Mouse (Mus musculus): ENCODE measurements at regions not wholly inside any gene's neighbourhood (a gene's known extent, or its start where the extent isn't known, plus 50 kb on each side); places are given as distances from the start of the nearest gene placed in this dataset.
A peak's percentile ranks its signal among the peaks of the same experiment; 100 is the strongest.

DNA sequence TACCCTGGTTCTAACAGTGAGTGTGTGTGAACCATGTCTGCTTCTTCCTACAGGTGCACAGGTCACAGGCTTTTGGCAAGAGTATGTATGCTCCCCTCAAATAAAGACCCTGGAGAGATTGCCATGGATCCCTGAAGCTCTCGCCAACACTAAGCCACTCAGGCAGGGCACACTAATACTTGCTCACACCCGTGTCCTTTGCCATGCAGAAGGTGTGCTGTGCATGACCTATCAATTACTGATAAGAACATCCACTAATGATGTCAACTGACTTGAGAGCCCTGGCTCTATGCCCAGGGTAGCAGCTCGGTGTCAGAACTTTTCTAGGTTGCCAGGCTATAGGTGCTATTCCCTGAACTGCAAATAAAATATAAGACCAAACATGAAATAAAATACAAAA, 229.1 kb upstream of the Irx4 start:
- no peak overlapping the region for H3K4me2 ChIP-seq (ENCODE audit: low read depth, low read length)
- peaks cover 3% of the 10 kb centered on the region; the same call in 1 of the 2 replicates for H3K27me3 ChIP-seq (replicated peaks; ENCODE audit: control insufficient read depth, insufficient read depth, low read length)
- DNase-seq (ENCODE audit: low spot score) (no peak), ATAC-seq (ENCODE audit: low read depth) (no peak)
- 68% methylated on average over 3 of the region's 3 CpGs for WGBS
- H3K4me3 ChIP-seq (ENCODE audit: low read depth, low read length): no peak overlapping the region
- no peaks in the 10 kb centered on the region for H3K9me3 ChIP-seq (ENCODE audit: control insufficient read depth, low read length)
- no peak overlapping the region for H3K27ac ChIP-seq (replicated peaks; ENCODE audit: low read depth, low read length)
- H3K4me1 ChIP-seq (ENCODE audit: control insufficient read depth, insufficient read depth, low read length): no peaks in the 10 kb centered on the region
- no peaks in the 10 kb centered on the region for H3K36me3 ChIP-seq (ENCODE audit: control insufficient read depth, insufficient read depth, low read length)
- no peak overlapping the region for H3K9ac ChIP-seq (ENCODE audit: low read depth, low read length)

DNA sequence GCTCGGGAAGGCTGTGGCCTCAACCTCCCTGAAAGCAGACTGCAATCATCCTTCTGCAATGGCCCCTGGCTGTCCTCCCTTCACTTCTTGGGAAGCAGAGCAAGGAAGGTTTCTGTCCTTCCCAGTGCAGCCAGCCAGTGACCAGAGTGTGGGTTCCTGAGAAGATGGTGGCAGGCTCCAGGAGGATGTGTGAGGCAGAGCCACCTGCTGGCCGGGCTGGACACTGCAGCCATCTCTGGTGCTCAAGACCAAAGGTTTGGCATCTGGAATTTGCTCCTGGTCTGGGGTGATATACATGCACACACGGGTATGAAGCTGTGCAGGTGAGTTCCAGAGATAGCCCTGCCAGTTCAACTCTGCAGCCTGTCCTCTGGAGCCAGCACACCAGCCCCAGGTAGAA, 227.2 kb upstream of the Irx4 start:
- H3K27ac ChIP-seq (replicated peaks; ENCODE audit: low read depth, low read length): no peak overlapping the region
- peaks cover 3% of the 10 kb centered on the region; the same call in 1 of the 2 replicates for H3K27me3 ChIP-seq (replicated peaks; ENCODE audit: control insufficient read depth, insufficient read depth, low read length)
- DNase-seq (ENCODE audit: low spot score): peak; percentile 41
- no peak overlapping the region for H3K4me3 ChIP-seq (ENCODE audit: low read depth, low read length)
- H3K9me3 ChIP-seq (ENCODE audit: control insufficient read depth, low read length): no peaks in the 10 kb centered on the region
- no peak overlapping the region for H3K9ac ChIP-seq (ENCODE audit: low read depth, low read length)
- no peaks in the 10 kb centered on the region for H3K36me3 ChIP-seq (ENCODE audit: control insufficient read depth, insufficient read depth, low read length)
- H3K4me1 ChIP-seq (ENCODE audit: control insufficient read depth, insufficient read depth, low read length): no peaks in the 10 kb centered on the region
- 24% methylated on average over 3 of the region's 3 CpGs for WGBS
- no peak for ATAC-seq (ENCODE audit: low read depth)
- no peak overlapping the region for H3K4me2 ChIP-seq (ENCODE audit: low read depth, low read length)

DNA sequence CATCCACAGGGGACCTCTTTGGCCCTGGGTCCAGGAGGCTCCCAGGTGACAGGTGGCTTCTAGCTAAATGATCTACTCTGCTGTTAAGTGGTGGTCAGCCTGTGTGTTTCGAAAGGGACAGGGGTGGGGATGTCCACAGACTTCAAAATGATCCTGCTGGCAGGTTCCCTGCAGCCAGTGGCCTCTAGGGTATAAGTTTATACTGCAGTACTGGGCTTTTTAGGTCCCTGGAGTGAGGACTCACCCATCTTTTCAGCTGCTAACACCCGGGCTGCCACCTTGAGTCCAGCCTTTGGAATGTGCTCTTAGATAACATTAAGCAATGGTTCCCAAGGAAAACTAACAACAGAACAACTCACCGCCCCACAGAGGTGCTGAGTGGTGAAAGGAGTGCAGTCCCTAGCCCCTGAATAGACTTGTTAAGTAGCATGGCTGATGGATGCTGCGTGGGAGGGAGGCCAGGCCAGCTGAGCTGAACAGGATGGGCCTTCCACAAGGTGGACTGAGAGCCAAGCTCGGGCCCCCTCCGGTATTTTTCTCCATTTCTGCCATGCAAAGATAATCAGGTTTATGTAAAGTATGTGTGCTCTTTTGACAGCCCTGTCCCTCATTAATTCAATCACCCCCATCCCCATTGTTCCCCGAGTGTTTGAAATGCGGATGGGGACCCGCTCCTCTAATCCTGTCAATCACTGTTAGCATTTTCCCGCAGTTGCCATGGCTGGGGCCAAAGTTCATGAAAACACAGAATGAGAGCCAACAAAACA, 226.0 kb upstream of the Irx4 start:
- Histone ChIP-seq H3K9me3 (ENCODE audit: control insufficient read depth, low read length) (no peaks in the 10 kb centered on the region), H3K9ac (ENCODE audit: low read depth, low read length) (no peak overlapping the region), H3K4me3 (ENCODE audit: low read depth, low read length) (no peak overlapping the region), H3K36me3 (ENCODE audit: control insufficient read depth, insufficient read depth, low read length) (no peaks in the 10 kb centered on the region), H3K4me1 (ENCODE audit: control insufficient read depth, insufficient read depth, low read length) (no peaks in the 10 kb centered on the region), H3K27me3 (replicated peaks; ENCODE audit: control insufficient read depth, insufficient read depth, low read length) (peaks cover 3% of the 10 kb centered on the region; the same call in 1 of the 2 replicates), H3K4me2 (ENCODE audit: low read depth, low read length) (no peak overlapping the region), H3K27ac (replicated peaks; ENCODE audit: low read depth, low read length) (no peak overlapping the region)
- ATAC-seq (ENCODE audit: low read depth) (no peak), DNase-seq (ENCODE audit: low spot score) (no peak)
- 24% methylated on average over 10 of the region's 10 CpGs for WGBS

DNA sequence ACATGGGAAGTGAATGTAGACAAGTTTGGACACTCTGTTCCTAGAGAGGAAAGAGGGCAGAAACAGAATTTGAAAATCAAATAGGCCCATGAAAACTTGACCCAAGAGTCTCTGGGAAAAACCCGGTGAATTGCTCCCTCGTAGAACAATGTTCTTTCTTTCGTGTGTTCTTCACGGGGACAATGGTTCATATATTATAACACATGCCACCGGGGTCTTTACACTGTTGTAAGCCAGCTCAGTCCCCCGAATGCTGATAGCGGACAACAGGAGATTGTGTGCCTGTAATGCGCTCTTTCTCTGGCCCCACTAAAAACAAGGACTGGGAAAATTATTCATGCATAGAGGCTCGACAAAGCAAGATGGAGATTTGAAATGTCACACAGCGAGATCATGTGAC, 225.4 kb upstream of the Irx4 start:
- no peak overlapping the region for H3K27ac ChIP-seq (replicated peaks; ENCODE audit: low read depth, low read length)
- H3K27me3 ChIP-seq (replicated peaks; ENCODE audit: control insufficient read depth, insufficient read depth, low read length): peaks cover 3% of the 10 kb centered on the region; the same call in 1 of the 2 replicates
- ATAC-seq (ENCODE audit: low read depth) (no peak), DNase-seq (ENCODE audit: low spot score) (no peak)
- no peaks in the 10 kb centered on the region for H3K9me3 ChIP-seq (ENCODE audit: control insufficient read depth, low read length)
- no peaks in the 10 kb centered on the region for H3K4me1 ChIP-seq (ENCODE audit: control insufficient read depth, insufficient read depth, low read length)
- no peak overlapping the region for H3K9ac ChIP-seq (ENCODE audit: low read depth, low read length)
- no peak overlapping the region for H3K4me2 ChIP-seq (ENCODE audit: low read depth, low read length)
- WGBS: 66% methylated on average over 10 of the region's 10 CpGs
- H3K36me3 ChIP-seq (ENCODE audit: control insufficient read depth, insufficient read depth, low read length): no peaks in the 10 kb centered on the region
- no peak overlapping the region for H3K4me3 ChIP-seq (ENCODE audit: low read depth, low read length)

DNA sequence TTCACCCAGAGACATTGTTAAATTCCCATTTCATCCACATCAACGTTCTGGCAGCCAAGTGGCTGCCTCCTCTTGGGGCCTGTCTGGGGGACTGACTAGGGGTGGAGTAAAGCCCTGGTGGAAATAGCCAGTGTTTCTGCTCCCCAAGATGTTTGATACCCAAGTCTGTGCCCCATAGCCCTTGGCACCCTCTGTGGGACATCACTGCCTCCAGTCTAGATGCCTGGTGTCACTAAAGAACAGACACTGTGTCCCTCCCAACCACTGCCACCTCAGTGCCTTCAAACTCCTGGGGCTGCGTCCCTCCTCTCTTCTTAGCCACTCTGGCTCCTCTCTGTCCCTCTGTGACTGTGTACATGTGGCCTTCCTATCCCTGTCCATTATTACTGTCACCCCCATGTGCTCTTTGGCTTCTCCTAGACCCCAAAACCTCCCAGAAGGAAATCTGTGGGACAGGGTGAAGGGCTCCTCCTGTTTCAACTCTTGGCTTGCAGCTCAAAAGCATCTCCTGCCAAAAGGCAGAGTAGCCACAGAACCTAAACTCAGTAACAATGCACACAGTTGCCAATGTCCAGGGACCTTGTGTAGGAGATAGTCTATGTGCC, 224.8 kb upstream of the Irx4 start:
- ATAC-seq (ENCODE audit: low read depth): no peak
- Histone ChIP-seq H3K4me1 (ENCODE audit: control insufficient read depth, insufficient read depth, low read length) (no peaks in the 10 kb centered on the region), H3K9me3 (ENCODE audit: control insufficient read depth, low read length) (no peaks in the 10 kb centered on the region), H3K27me3 (replicated peaks; ENCODE audit: control insufficient read depth, insufficient read depth, low read length) (peaks cover 3% of the 10 kb centered on the region; the same call in 1 of the 2 replicates), H3K27ac (replicated peaks; ENCODE audit: low read depth, low read length) (no peak overlapping the region), H3K9ac (ENCODE audit: low read depth, low read length) (no peak overlapping the region), H3K4me3 (ENCODE audit: low read depth, low read length) (no peak overlapping the region), H3K36me3 (ENCODE audit: control insufficient read depth, insufficient read depth, low read length) (no peaks in the 10 kb centered on the region), H3K4me2 (ENCODE audit: low read depth, low read length) (no peak overlapping the region)
- 60% methylated on average over 2 of the region's 2 CpGs for WGBS
- DNase-seq (ENCODE audit: low spot score): no peak

DNA sequence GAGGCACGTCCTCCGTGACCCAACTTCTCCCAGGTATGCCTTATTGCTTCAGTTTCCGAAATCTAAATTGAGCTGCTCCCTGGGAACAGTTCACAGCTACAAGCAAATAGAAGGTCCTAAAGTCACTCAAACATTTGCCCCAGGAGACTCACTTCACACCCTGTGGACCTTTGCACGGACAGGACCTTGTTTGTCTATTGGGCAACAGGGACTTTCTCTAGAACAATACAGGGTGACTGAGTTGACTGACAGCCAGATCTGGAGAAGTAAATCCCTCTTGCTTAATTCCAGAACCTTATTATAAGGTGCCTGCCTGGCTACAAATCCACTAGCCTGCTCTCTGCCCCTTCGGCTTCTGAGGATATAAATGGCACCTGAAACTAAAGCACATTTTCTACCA, 220.5 kb upstream of the Irx4 start:
- no peak overlapping the region for H3K27ac ChIP-seq (replicated peaks; ENCODE audit: low read depth, low read length)
- 73% methylated on average over 5 of the region's 5 CpGs for WGBS
- no peak for ATAC-seq (ENCODE audit: low read depth)
- H3K36me3 ChIP-seq (ENCODE audit: control insufficient read depth, insufficient read depth, low read length): no peaks in the 10 kb centered on the region
- no peaks in the 10 kb centered on the region for H3K9me3 ChIP-seq (ENCODE audit: control insufficient read depth, low read length)
- H3K4me1 ChIP-seq (ENCODE audit: control insufficient read depth, insufficient read depth, low read length): no peaks in the 10 kb centered on the region
- no peak overlapping the region for H3K4me3 ChIP-seq (ENCODE audit: low read depth, low read length)
- H3K4me2 ChIP-seq (ENCODE audit: low read depth, low read length): no peak overlapping the region
- H3K27me3 ChIP-seq (replicated peaks; ENCODE audit: control insufficient read depth, insufficient read depth, low read length): no peaks in the 10 kb centered on the region
- no peak for DNase-seq (ENCODE audit: low spot score)
- no peak overlapping the region for H3K9ac ChIP-seq (ENCODE audit: low read depth, low read length)

DNA sequence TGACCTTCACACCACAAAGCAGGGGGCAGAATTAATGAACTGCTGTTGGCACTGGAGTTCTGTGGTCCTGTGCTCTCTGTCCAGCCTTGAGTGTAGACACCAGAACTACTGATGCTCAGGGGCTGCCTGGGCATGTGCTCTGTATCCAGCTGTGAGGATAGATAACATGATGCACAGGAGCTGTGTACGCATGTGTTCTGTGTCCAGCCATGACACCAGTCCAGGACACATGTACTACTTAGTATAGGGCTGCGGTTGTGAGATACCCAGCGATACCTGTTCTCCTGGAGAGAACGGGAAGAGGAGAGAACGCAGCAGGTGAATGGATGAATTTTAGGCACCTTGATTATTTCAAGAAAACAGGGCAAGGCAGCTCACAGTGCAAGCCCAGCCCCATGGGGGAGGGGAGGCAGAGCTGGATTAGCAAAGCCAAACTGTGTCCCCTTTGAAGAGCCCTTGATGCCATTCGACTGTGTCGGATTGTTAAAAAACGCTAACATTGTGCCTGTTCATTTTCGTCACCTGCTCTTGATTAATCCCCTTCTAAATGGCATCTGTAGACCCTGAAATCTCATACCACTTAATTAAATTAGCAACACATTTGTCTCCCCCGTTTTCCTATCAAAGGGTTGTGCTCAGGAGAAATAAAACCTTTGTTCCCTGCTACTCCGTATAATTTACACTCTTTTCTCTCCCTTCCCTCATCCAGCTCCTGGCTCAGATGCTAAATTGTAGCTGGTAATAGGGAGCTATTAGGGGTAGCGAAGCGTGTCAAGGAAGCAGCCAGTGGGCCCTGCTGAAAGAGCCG, 218.8 kb upstream of the Irx4 start:
- no peak overlapping the region for H3K27ac ChIP-seq (replicated peaks; ENCODE audit: low read depth, low read length)
- H3K27me3 ChIP-seq (replicated peaks; ENCODE audit: control insufficient read depth, insufficient read depth, low read length): no peaks in the 10 kb centered on the region
- H3K9ac ChIP-seq (ENCODE audit: low read depth, low read length): no peak overlapping the region
- no peak overlapping the region for H3K4me3 ChIP-seq (ENCODE audit: low read depth, low read length)
- 34% methylated on average over 14 of the region's 14 CpGs for WGBS
- H3K9me3 ChIP-seq (ENCODE audit: control insufficient read depth, low read length): no peaks in the 10 kb centered on the region
- no peak overlapping the region for H3K4me2 ChIP-seq (ENCODE audit: low read depth, low read length)
- ATAC-seq (ENCODE audit: low read depth) (peak; percentile 55; the same call in 1 of the 2 replicates), DNase-seq (ENCODE audit: low spot score) (peak; percentile 41)
- H3K36me3 ChIP-seq (ENCODE audit: control insufficient read depth, insufficient read depth, low read length): no peaks in the 10 kb centered on the region
- H3K4me1 ChIP-seq (ENCODE audit: control insufficient read depth, insufficient read depth, low read length): no peaks in the 10 kb centered on the region

DNA sequence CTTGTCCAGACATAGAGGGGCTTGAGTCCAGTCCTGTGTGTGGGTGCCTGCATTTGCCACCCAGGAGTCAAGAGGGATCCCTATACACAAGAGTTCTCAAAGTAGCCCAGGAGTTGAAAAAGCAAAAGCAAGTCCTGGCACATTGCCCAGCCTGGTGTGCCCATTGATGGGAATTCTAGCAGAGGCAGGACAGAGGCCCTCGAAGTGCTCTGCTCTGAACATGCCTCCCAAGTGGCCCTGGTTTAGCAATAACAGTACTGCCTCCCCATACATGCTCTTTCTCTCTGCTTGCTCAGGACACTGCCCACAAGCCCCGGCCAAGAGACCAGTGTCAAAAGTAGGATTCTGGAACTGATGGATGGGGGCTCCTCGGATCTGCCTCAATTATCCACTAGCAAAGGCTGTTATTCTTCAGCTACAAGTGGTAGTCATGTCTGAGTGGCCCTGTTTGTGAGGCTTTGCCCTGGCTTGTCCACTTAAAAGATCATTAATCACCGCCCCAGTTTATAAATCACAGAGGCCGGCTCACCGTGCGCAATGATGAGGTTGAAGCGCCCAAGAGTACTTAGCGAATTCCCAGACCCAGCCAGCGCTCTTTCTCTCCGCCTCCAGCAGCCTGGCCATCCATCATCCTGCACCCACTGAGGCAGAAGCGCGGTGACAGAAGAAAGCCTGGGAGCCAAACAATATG, 190.3 kb upstream of the Irx4 start:
- Histone ChIP-seq H3K4me1 (ENCODE audit: control insufficient read depth, insufficient read depth, low read length) (no peaks in the 10 kb centered on the region), H3K27ac (replicated peaks; ENCODE audit: low read depth, low read length) (no peak overlapping the region)

More for the DNA sequence above, 190.3 kb upstream of the Irx4 start:
- H3K4me3 ChIP-seq (ENCODE audit: low read depth, low read length): no peak overlapping the region
- DNase-seq (ENCODE audit: low spot score) (no peak), ATAC-seq (ENCODE audit: low read depth) (0 out of 2 replicates have a peak, but pooled peaks have one; percentile 33)
- 57% methylated on average over 13 of the region's 13 CpGs for WGBS
- no peak overlapping the region for H3K9ac ChIP-seq (ENCODE audit: low read depth, low read length)
- no peaks in the 10 kb centered on the region for H3K36me3 ChIP-seq (ENCODE audit: control insufficient read depth, insufficient read depth, low read length)
- H3K27me3 ChIP-seq (replicated peaks; ENCODE audit: control insufficient read depth, insufficient read depth, low read length): no peaks in the 10 kb centered on the region
- H3K9me3 ChIP-seq (ENCODE audit: control insufficient read depth, low read length): no peaks in the 10 kb centered on the region
- H3K4me2 ChIP-seq (ENCODE audit: low read depth, low read length): no peak overlapping the region

All from embryonic facial prominence, embryonic 14.5 days (tissue).